Mouse (Mus musculus) liver, embryonic 13.5 days (tissue): ENCODE results near the gene Otol1. TPM values are rescaled to one million over a fixed set of nuclear protein-coding genes. Genes with fewer than 3 reads are reported as not detected.

ENCODE experiments used
- ATAC-seq: fragments of 200-750 bp; cut with Nextera tagmentation; 2 replicates; pipeline ENCODE4 v1.8.0; 2017; ENCODE audit warnings: low read depth, mild to moderate bottlenecking, moderate number of reproducible peaks, moderate library complexity
- DNase-seq: peaks from one replicate; pipeline ENCODE4 v3.0.0; 2022
- H3K27ac ChIP-seq: fragments of 300-500 bp; sonication (generic); 2 replicates; pipeline ENCODE4 v1.5.1; 2015; ENCODE audit warnings: moderate library complexity, mild to moderate bottlenecking, inconsistent platforms
- H3K27me3 ChIP-seq: fragments of 300-500 bp; sonication (generic); 2 replicates; pipeline ENCODE4 v1.6.1; 2015; ENCODE audit warnings: mild to moderate bottlenecking, inconsistent platforms
- H3K36me3 ChIP-seq: fragments of 300-500 bp; sonication (generic); 2 replicates; pipeline ENCODE4 v1.6.1; 2015; ENCODE audit warnings: mild to moderate bottlenecking, inconsistent platforms
- H3K4me1 ChIP-seq: fragments of 300-500 bp; sonication (generic); replicated peaks from 2 replicates; pipeline ENCODE4 v1.6.1; 2015; ENCODE audit warnings: inconsistent platforms
- H3K4me2 ChIP-seq: fragments of 300-500 bp; sonication (generic); 2 replicates; pipeline ENCODE4 v1.6.1; 2015; ENCODE audit warnings: inconsistent platforms, mild to moderate bottlenecking, moderate library complexity
- H3K4me3 ChIP-seq: fragments of 300-500 bp; sonication (generic); replicated peaks from 2 replicates; pipeline ENCODE4 v1.5.1; 2015; ENCODE audit warnings: mild to moderate bottlenecking, inconsistent platforms
- H3K9ac ChIP-seq: fragments of 300-500 bp; sonication (generic); 2 replicates; pipeline ENCODE4 v1.6.1; 2015; ENCODE audit warnings: mild to moderate bottlenecking, inconsistent platforms
- H3K9me3 ChIP-seq: fragments of 300-500 bp; sonication (generic); replicated peaks from 2 replicates; pipeline ENCODE4 v1.6.1; 2016; ENCODE audit warnings: inconsistent platforms
- WGBS: fragments of 180-500 bp; shearing (Covaris S2); methylation state at CpG from one replicate; pipeline ENCODE4 v1.1.7; 2015; ENCODE audit not compliant: insufficient replicate concordance; 5-methylcytosine and 5-hydroxymethylcytosine counted together
- polyA plus RNA-seq: library from polyadenylated mRNA; unstranded; fragments of >200 nt; fragmentation: Nextera tagmentation; extraction: Ambion mirVana; gene quantifications from 2 replicates; pipeline ENCODE4 v1.2.1, GENCODE M21; 2015

Otol1 gene
- polyA plus RNA-seq, result not detected in 2 replicates

GRCm38 (mm10) chr3:70007313-70007712, at the start of gene Otol1:
TSS of gene Otol1 (plus strand) at chr3:70007613.
- DNase-seq, result no peak
- H3K4me1 ChIP-seq, result no peaks in the 10 kb centered on the region
- H3K4me3 ChIP-seq, result no peak within 1 kb of the TSS
- ATAC-seq, result no peak
- no peak within 1 kb of the TSS for H3K27ac ChIP-seq
- H3K4me2 ChIP-seq, result no peak within 1 kb of the TSS
- H3K9ac ChIP-seq, result no peak within 1 kb of the TSS
- H3K9me3 ChIP-seq, result no peaks in the 10 kb centered on the region
- H3K27me3 ChIP-seq, result no peaks in the 10 kb centered on the region
- H3K36me3 ChIP-seq, result no peaks in the 10 kb centered on the region
- 62% methylated on average over 4 of the region's 4 CpGs for WGBS

DNA sequence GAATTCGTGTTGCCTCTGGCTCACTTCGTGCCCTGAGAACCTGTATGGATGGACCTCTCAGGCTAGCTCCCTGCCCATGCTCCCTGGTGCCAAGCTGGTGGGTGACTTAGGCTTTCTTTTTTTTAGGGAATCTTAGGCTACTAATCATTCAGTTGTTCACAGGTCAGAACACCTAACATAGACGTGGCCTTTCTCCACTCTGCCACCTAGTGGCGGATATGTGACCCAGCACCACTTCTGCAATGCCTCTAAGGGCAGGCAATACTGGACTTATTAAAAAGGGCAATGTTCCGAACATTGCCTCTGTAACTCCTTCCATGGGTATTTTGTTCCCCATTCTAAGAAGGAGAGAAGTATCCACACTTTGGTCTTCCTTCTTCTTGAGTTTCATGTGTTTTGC, 45.2 kb upstream of the Otol1 start:
- Histone ChIP-seq H3K4me3 (no peak overlapping the region), H3K27me3 (no peaks in the 10 kb centered on the region), H3K36me3 (no peaks in the 10 kb centered on the region), H3K4me2 (no peak overlapping the region), H3K9me3 (no peaks in the 10 kb centered on the region), H3K9ac (no peak overlapping the region), H3K27ac (no peak overlapping the region), H3K4me1 (no peaks in the 10 kb centered on the region)
- DNase-seq, result no peak
- WGBS, result 45% methylated on average over 5 of the region's 5 CpGs
- no peak for ATAC-seq

DNA sequence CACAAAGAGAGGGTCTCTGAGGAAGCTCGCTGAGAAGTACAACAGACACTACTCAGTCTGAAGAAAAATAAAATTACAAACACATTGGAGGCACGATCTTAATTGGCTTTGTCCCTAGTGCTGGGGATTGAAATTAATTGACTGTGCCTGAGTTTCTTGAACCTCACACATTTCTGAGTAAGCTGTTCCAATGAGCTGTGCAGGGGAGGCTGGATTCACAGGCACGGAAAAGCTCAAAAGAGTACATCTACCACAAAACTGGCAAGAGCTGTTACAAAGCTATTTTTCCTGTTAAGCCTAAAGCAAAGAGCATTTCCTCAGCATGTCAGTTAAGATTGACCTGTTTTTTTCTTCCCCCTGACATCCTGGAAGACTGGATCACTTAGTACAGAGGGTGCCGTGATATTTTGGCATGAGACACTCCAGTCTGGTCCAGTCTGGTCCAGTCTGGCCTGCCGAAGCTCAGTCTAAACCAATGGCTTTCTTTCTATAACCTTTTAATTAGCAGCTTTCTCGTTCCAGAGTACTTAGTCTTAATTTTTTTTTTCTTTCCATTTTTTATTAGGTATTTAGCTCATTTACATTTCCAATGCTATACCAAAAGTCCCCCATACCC, 35.8 kb upstream of the Otol1 start:
- Histone ChIP-seq H3K4me2 (no peak overlapping the region), H3K27me3 (no peaks in the 10 kb centered on the region), H3K4me3 (no peak overlapping the region), H3K36me3 (no peaks in the 10 kb centered on the region), H3K9me3 (no peaks in the 10 kb centered on the region), H3K27ac (no peak overlapping the region), H3K9ac (no peak overlapping the region), H3K4me1 (no peaks in the 10 kb centered on the region)
- DNase-seq (no peak), ATAC-seq (no peak)
- WGBS, result 67% methylated on average over 6 of the region's 6 CpGs

DNA sequence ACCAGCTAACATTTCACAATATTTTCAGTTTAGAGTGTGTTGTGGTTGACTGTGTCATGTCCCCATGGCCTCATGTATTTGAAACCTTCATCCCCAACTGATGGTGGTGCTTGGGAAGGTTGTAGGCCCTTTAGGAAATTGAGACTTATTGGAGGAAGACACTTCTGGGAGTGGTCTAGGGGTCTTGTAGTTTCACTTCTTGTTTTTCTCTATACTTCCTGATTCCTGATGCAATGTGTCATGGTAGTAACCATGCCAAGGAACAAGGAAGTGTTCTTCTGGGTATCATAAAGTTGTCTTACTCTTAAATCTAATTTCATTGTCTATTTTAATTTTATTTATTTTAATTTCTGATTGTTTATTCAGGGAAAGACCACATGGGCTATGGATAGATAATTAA, 29.3 kb upstream of the Otol1 start:
- Histone ChIP-seq H3K9me3 (no peaks in the 10 kb centered on the region), H3K27ac (no peak overlapping the region), H3K27me3 (no peaks in the 10 kb centered on the region), H3K9ac (no peak overlapping the region), H3K4me1 (no peaks in the 10 kb centered on the region), H3K4me3 (no peak overlapping the region), H3K36me3 (no peaks in the 10 kb centered on the region), H3K4me2 (no peak overlapping the region)
- no peak for ATAC-seq
- DNase-seq, result no peak

GRCm38 (mm10) chr3:69993806-69994205, 13.6 kb upstream of the Otol1 start:
- ATAC-seq, result no peak
- 70% methylated on average over 4 of the region's 4 CpGs for WGBS

DNA sequence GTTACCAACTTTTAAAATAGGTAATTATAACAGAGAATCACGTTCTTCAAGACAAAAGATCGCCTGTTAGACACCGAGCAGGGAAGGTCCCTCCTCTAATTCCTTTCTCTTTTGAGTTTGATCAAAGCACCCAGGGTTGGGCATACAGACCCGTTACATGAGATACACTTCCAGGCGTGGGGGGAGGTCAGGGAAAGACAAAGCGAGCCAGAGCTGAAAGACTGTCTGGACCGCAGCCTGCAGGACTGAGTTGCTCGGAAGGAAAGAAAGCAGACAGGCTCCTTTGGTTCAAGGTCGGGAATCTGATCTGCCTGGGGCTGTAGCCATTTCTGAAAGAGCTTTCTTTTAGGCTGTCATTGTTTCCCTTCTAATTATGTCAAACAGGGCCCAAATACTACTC, 5.9 kb upstream of the Otol1 start:
- DNase-seq, result no peak

More at GRCm38 (mm10) chr3:69993806-69994205, 13.6 kb upstream of the Otol1 start:
- H3K4me3 ChIP-seq, result no peak overlapping the region
- H3K27me3 ChIP-seq, result no peaks in the 10 kb centered on the region
- no peak overlapping the region for H3K4me2 ChIP-seq
- no peaks in the 10 kb centered on the region for H3K36me3 ChIP-seq
- no peak overlapping the region for H3K27ac ChIP-seq
- H3K4me1 ChIP-seq, result no peaks in the 10 kb centered on the region
- H3K9ac ChIP-seq, result no peak overlapping the region
- no peak for DNase-seq
- no peaks in the 10 kb centered on the region for H3K9me3 ChIP-seq

GRCm38 (mm10) chr3:70003126-70003764, 4.2 kb upstream of the Otol1 start:
- H3K4me3 ChIP-seq, result no peak overlapping the region
- ATAC-seq (no peak), DNase-seq (no peak)
- no peak overlapping the region for H3K4me2 ChIP-seq
- no peaks in the 10 kb centered on the region for H3K27me3 ChIP-seq
- WGBS, result 66% methylated on average over 17 of the region's 17 CpGs
- no peaks in the 10 kb centered on the region for H3K9me3 ChIP-seq
- no peaks in the 10 kb centered on the region for H3K4me1 ChIP-seq
- H3K27ac ChIP-seq, result no peak overlapping the region
- no peaks in the 10 kb centered on the region for H3K36me3 ChIP-seq
- no peak overlapping the region for H3K9ac ChIP-seq

More for the DNA sequence above, 5.9 kb upstream of the Otol1 start:
- Histone ChIP-seq H3K27me3 (no peaks in the 10 kb centered on the region), H3K9me3 (no peaks in the 10 kb centered on the region), H3K4me1 (no peaks in the 10 kb centered on the region), H3K27ac (no peak overlapping the region), H3K9ac (no peak overlapping the region), H3K36me3 (no peaks in the 10 kb centered on the region), H3K4me2 (no peak overlapping the region), H3K4me3 (no peak overlapping the region)
- WGBS, result 57% methylated on average over 9 of the region's 9 CpGs
- no peak for ATAC-seq

DNA sequence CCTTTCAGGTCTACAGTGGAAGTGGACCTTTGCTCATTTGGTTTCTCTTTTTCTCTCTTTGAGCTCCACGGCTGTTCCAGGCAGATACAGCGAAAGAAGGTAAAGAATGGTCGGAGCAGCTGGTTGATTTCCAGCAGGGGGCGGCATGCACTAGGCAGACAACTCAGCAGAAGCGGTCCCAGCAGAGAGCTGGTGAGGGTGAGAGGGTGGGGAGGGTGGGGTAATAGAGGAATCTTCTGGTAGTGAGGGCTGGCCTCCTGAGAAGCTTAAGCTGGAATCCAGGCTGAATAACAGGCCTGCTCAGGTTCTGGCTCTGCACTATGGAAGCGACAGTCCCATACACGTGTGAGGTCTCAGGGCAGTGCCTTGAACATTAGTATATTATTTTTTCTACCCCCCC, 3.5 kb upstream of the Otol1 start:
- Histone ChIP-seq H3K4me3 (no peak overlapping the region), H3K4me2 (no peak overlapping the region), H3K27ac (no peak overlapping the region), H3K27me3 (no peaks in the 10 kb centered on the region), H3K9ac (no peak overlapping the region), H3K4me1 (no peaks in the 10 kb centered on the region), H3K36me3 (no peaks in the 10 kb centered on the region), H3K9me3 (no peaks in the 10 kb centered on the region)
- ATAC-seq (no peak), DNase-seq (no peak)
- WGBS, result 33% methylated on average over 7 of the region's 7 CpGs

- H3K4me2 ChIP-seq, result no peak overlapping the region
- WGBS, result 60% methylated on average over 8 of the region's 8 CpGs
- no peaks in the 10 kb centered on the region for H3K36me3 ChIP-seq
- H3K9me3 ChIP-seq, result no peaks in the 10 kb centered on the region
- DNase-seq (no peak), ATAC-seq (no peak)
- no peak overlapping the region for H3K9ac ChIP-seq
- H3K4me1 ChIP-seq, result no peaks in the 10 kb centered on the region
- H3K27ac ChIP-seq, result no peak overlapping the region
- no peak overlapping the region for H3K4me3 ChIP-seq
- no peaks in the 10 kb centered on the region for H3K27me3 ChIP-seq
Observed at GRCm38 (mm10) chr3:70004379-70004778, 3.0 kb upstream of the Otol1 start.

DNA sequence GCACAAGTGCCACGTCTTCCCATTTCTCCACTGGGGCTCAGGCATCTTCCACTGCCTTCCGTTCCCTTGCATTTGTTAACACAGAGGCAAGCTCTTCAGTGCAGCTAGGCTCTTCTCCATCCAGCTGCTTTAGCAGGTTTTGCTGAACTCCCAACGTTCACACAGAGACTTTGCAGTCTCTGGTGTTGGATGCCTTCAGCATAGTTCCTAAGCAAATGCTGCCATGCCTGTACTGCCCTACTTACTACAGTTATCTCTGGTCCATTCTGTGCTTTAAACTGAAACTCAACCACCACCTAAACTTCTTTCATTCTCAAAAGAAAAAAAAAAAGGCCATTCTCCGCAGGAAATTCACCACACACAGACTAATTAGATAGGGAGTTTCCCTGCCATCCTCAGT, 5.2 kb downstream of the Otol1 start:
- WGBS, result 55% methylated on average over 4 of the region's 4 CpGs

GRCm38 (mm10) chr3:70026605-70027004, 19.2 kb downstream of the Otol1 start:
- Histone ChIP-seq H3K9ac (no peak overlapping the region), H3K27ac (no peak overlapping the region), H3K9me3 (no peaks in the 10 kb centered on the region), H3K4me2 (no peak overlapping the region), H3K36me3 (no peaks in the 10 kb centered on the region), H3K4me1 (no peaks in the 10 kb centered on the region), H3K27me3 (no peaks in the 10 kb centered on the region), H3K4me3 (no peak overlapping the region)
- ATAC-seq (no peak), DNase-seq (no peak)
- 53% methylated on average over 6 of the region's 6 CpGs for WGBS

More for the DNA sequence above, 5.2 kb downstream of the Otol1 start:
- Histone ChIP-seq H3K36me3 (no peaks in the 10 kb centered on the region), H3K4me3 (no peak overlapping the region), H3K4me1 (no peaks in the 10 kb centered on the region), H3K9ac (no peak overlapping the region), H3K4me2 (no peak overlapping the region), H3K27ac (no peak overlapping the region), H3K9me3 (no peaks in the 10 kb centered on the region), H3K27me3 (no peaks in the 10 kb centered on the region)
- ATAC-seq (no peak), DNase-seq (no peak)

GRCm38 (mm10) chr3:70029260-70029659, 21.8 kb downstream of the Otol1 start:
- no peaks in the 10 kb centered on the region for H3K27me3 ChIP-seq
- H3K4me3 ChIP-seq, result no peak overlapping the region
- no peak overlapping the region for H3K4me2 ChIP-seq
- H3K9me3 ChIP-seq, result no peaks in the 10 kb centered on the region
- WGBS, result 48% methylated on average over 3 of the region's 3 CpGs
- H3K4me1 ChIP-seq, result no peaks in the 10 kb centered on the region
- DNase-seq (no peak), ATAC-seq (no peak)
- no peak overlapping the region for H3K9ac ChIP-seq
- H3K36me3 ChIP-seq, result no peaks in the 10 kb centered on the region
- H3K27ac ChIP-seq, result no peak overlapping the region
